Comparison of ENCODE assay signal across 8 mouse cellular contexts in genomic region chr7:28944756-28945415, GRCm38 (mm10). TPM values are rescaled to one million over a fixed set of nuclear protein-coding genes. Genes with fewer than 3 reads are reported as not detected.
A peak's percentile ranks its signal among the peaks of the same experiment; 100 is the strongest.
DNase-seq lines count a peak whose midpoint lies in the region; ATAC-seq and TF ChIP-seq lines count a peak whose summit lies in the region.

No protein-coding gene starts in this region.

- H3K4me3 ChIP-seq in gastrocnemius, adult 2 months, result peak overlapping the region; percentile 36
- no peak overlapping the region for H3K4me3 ChIP-seq in neural tube, embryonic 13.5 days
- no peak overlapping the region for H3K4me3 ChIP-seq in hindbrain, embryonic 15.5 days
- H3K4me3 ChIP-seq in small intestine, adult 2 months (ENCODE audit: low read depth, low read length), result no peak overlapping the region

- TF ChIP-seq POLR2A in small intestine, adult 2 months (IDR thresholded peaks at IDR 0.05; ENCODE audit: low read depth, low read length), result no peak

- no peaks in the 10 kb centered on the region for H3K9me3 ChIP-seq in neural tube, embryonic 13.5 days
- H3K9me3 ChIP-seq in hindbrain, embryonic 15.5 days, result no peaks in the 10 kb centered on the region

- peaks cover 43% of the 10 kb centered on the region for H3K4me1 ChIP-seq in neural tube, embryonic 13.5 days (replicated peaks)
- peaks cover 21% of the 10 kb centered on the region for H3K4me1 ChIP-seq in hindbrain, embryonic 15.5 days (replicated peaks)
- peaks cover 57% of the 10 kb centered on the region for H3K4me1 ChIP-seq in small intestine, adult 2 months (ENCODE audit: control insufficient read depth, insufficient read depth, insufficient read length, low read length)

- DNase-seq in gastrocnemius, adult 2 months, result no peak
- DNase-seq in gastrocnemius, postnatal 10 days, result no peak
- DNase-seq in neural tube, embryonic 10.5 days (ENCODE audit: extremely low spot score, low spot score), result no peak
- no peak for DNase-seq in spleen, postnatal 10 days (ENCODE audit: low spot score in 2 of 2)
- DNase-seq in ovary, postnatal 10 days (ENCODE audit: low spot score), result no peak

- H3K27ac ChIP-seq in gastrocnemius, adult 2 months, result peak overlapping the region; percentile 92
- peak overlapping the region; percentile 80 for H3K27ac ChIP-seq in neural tube, embryonic 13.5 days (replicated peaks)
- peak overlapping the region; percentile 33; the same call in 1 of the 2 replicates for H3K27ac ChIP-seq in hindbrain, embryonic 15.5 days (replicated peaks)
- peak overlapping the region; percentile 58 for H3K27ac ChIP-seq in small intestine, adult 2 months (ENCODE audit: insufficient read depth, low read depth, low read length)

- WGBS in neural tube, embryonic 13.5 days, result 49% methylated on average over 6 of the region's 6 CpGs
- 61% methylated on average over 6 of the region's 6 CpGs for WGBS in hindbrain, embryonic 15.5 days
- 66% methylated on average over 6 of the region's 6 CpGs for WGBS in small intestine, adult 2 months

- intact Hi-C loops in gastrocnemius, adult 2 months (cut with DNase I), result no loop called here

- no peaks in the 10 kb centered on the region for H3K36me3 ChIP-seq in neural tube, embryonic 13.5 days
- H3K36me3 ChIP-seq in hindbrain, embryonic 15.5 days, result no peaks in the 10 kb centered on the region
- peaks cover 42% of the 10 kb centered on the region for H3K36me3 ChIP-seq in small intestine, adult 2 months (ENCODE audit: control insufficient read depth, insufficient read depth, low read length)

- H3K4me2 ChIP-seq in neural tube, embryonic 13.5 days, result no peak overlapping the region
- no peak overlapping the region for H3K4me2 ChIP-seq in hindbrain, embryonic 15.5 days

- no peak for TF ChIP-seq CTCF in gastrocnemius, adult 2 months (IDR thresholded peaks at IDR 0.05)
- no peak for TF ChIP-seq CTCF in small intestine, adult 2 months (IDR thresholded peaks at IDR 0.05; ENCODE audit: extremely low read depth, insufficient read length, insufficient replicate concordance, low read depth, low read length)

- H3K27me3 ChIP-seq in neural tube, embryonic 13.5 days, result no peaks in the 10 kb centered on the region
- H3K27me3 ChIP-seq in hindbrain, embryonic 15.5 days, result no peaks in the 10 kb centered on the region
- H3K27me3 ChIP-seq in small intestine, adult 2 months (ENCODE audit: control insufficient read depth, insufficient read depth, low read length), result no peaks in the 10 kb centered on the region

- no peak for ATAC-seq in neural tube, embryonic 13.5 days (ENCODE audit: low read depth)
- peak; percentile 12; the same call in 1 of the 2 replicates for ATAC-seq in hindbrain, embryonic 15.5 days (ENCODE audit: low FRiP score, low read depth)

- H3K9ac ChIP-seq in neural tube, embryonic 13.5 days, result no peak overlapping the region
- H3K9ac ChIP-seq in hindbrain, embryonic 15.5 days, result no peak overlapping the region

RNA-seq across cellular contexts. Expression of gene Actn4, which starts 17.3 kb away (rescaled TPM):
- total RNA-seq in gastrocnemius, adult 2 months (2021), result 10 to 100 TPM; 27.1 to 40.2 TPM
- 100 to 1,000 TPM in 1 of 2 experiments, 10 to 100 TPM in 1; 90.2 to 120 TPM for total RNA-seq in gastrocnemius, postnatal 10 days (2021)
- 142 and 147 TPM in 2 replicates for polyA plus RNA-seq in neural tube, embryonic 13.5 days (2015; fragmentation: Nextera tagmentation; extraction: Ambion mirVana)
- polyA plus RNA-seq in hindbrain, embryonic 15.5 days (2015; fragmentation: Nextera tagmentation; extraction: Ambion mirVana), result 140 and 154 TPM in 2 replicates
- 506 and 1,069 TPM in 2 replicates for polyA plus RNA-seq in small intestine, adult 2 months (2012; rRNA removed)

RNA-seq across cellular contexts. Expression of gene Eif3k, which starts 36.8 kb away (rescaled TPM):
- total RNA-seq in gastrocnemius, adult 2 months (2021), result 100 to 1,000 TPM; 122 to 141 TPM
- total RNA-seq in gastrocnemius, postnatal 10 days (2021), result 100 to 1,000 TPM; 169 to 174 TPM
- 352 and 359 TPM in 2 replicates for polyA plus RNA-seq in neural tube, embryonic 13.5 days (2015; fragmentation: Nextera tagmentation; extraction: Ambion mirVana)
- 283 and 294 TPM in 2 replicates for polyA plus RNA-seq in hindbrain, embryonic 15.5 days (2015; fragmentation: Nextera tagmentation; extraction: Ambion mirVana)
- 135 and 169 TPM in 2 replicates for polyA plus RNA-seq in small intestine, adult 2 months (2012; rRNA removed)

RNA-seq across cellular contexts. Expression of gene Map4k1, which starts 37.0 kb away (rescaled TPM):
- total RNA-seq in gastrocnemius, adult 2 months (2021), result under 1 TPM; 0.25 to 0.33 TPM
- under 1 TPM; 0.66 to 0.93 TPM for total RNA-seq in gastrocnemius, postnatal 10 days (2021)
- polyA plus RNA-seq in neural tube, embryonic 13.5 days (2015; fragmentation: Nextera tagmentation; extraction: Ambion mirVana), result 4.1 and 5.3 TPM in 2 replicates
- 10.6 and 10.8 TPM in 2 replicates for polyA plus RNA-seq in hindbrain, embryonic 15.5 days (2015; fragmentation: Nextera tagmentation; extraction: Ambion mirVana)
- polyA plus RNA-seq in small intestine, adult 2 months (2012; rRNA removed), result 11.1 and 21.3 TPM in 2 replicates

Comparison
In these comparisons a context has a peak if more than half of its experiments do, and no peak if none do; other contexts are left out.
1. H3K27ac ChIP-seq: peak in every context shown above with its lines; median percentile 92 in gastrocnemius, adult 2 months; 80 in neural tube, embryonic 13.5 days; 58 in small intestine, adult 2 months; 33 in hindbrain, embryonic 15.5 days.